Mouse (Mus musculus) left cerebral cortex, adult 11 months (tissue): ENCODE data around the gene Nedd4.

Experiments
- DNase-seq: peaks from one replicate; pipeline ENCODE4 v3.0.0; 2022; ENCODE audit warnings: low spot score

The Nedd4 gene

GRCm38 (mm10) chr9:72797136-72797621 is 135.0 kb downstream of the Nedd4 start:
- DNase-seq = no peak
